Mouse (Mus musculus) urinary bladder, adult 18-20 months (tissue): Measurements from ENCODE around the gene Map3k9.

Experiments used
- DNase-seq, 2 experiments: peaks; one replicate each; pipeline ENCODE4 v3.0.0; 2022; ENCODE audit warnings: low spot score in 2 of 2, mixed read lengths in 2 of 2

The Map3k9 gene

DNA sequence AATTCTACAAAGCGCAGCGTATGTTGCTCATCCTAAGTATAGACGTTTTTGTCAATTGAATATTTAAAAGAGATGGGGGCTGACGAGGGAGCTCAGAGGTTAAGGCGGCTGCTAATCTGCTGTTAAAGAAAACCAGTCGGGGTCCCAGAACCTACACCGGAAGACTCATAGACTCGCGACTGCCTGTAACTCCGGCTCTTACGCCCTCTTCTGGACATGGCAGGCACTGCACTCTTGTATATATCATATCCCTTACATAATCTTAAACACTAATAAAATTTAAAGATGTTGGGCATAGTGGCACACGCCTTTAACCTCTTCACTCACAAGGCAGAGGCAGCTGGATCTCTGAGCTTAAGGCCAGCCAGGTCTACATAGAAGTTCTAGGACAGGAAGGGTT is 6.3 kb upstream of the Map3k9 start:
- no peak for DNase-seq

DNA sequence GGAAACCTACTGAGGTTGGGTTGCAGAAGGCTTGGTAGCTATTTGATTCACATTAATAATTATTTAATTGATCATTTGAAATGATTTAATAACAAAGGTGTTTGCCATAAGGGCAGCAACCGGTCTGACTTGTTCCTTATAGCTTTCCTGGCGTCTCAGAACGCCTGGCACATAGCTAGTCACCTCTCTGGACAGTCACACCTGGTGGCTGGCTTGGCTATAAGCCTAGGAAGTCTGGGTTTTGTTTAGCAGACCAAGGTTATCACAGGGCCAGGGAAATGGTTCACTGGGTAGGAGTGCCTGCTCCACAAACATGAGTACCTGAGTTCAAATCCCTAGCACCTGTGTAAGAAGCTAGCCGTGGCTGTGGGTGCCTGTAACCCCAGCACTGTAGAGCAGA is 2.3 kb upstream of the Map3k9 start:
- peak; percentile 21 to 54 for DNase-seq

DNA sequence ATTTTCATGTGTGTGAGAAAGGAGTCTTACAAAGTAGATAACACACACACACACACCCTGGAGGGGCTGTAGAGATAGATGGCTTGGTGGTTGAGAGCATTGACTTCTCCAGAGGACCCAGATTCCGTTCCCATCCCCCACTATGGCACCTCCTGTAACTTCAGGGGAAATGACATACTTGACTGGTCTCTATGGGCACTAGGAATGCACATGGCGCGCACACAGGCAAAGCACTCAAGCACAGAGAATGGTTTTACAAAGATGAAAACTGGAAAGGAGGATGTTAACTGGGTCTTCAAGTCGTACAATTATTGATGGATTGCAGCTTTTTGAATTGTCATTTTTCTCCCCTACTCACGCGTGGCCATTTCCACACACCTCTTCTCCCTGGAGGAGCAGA is 1.6 kb upstream of the Map3k9 start:
- DNase-seq = no peak

DNA sequence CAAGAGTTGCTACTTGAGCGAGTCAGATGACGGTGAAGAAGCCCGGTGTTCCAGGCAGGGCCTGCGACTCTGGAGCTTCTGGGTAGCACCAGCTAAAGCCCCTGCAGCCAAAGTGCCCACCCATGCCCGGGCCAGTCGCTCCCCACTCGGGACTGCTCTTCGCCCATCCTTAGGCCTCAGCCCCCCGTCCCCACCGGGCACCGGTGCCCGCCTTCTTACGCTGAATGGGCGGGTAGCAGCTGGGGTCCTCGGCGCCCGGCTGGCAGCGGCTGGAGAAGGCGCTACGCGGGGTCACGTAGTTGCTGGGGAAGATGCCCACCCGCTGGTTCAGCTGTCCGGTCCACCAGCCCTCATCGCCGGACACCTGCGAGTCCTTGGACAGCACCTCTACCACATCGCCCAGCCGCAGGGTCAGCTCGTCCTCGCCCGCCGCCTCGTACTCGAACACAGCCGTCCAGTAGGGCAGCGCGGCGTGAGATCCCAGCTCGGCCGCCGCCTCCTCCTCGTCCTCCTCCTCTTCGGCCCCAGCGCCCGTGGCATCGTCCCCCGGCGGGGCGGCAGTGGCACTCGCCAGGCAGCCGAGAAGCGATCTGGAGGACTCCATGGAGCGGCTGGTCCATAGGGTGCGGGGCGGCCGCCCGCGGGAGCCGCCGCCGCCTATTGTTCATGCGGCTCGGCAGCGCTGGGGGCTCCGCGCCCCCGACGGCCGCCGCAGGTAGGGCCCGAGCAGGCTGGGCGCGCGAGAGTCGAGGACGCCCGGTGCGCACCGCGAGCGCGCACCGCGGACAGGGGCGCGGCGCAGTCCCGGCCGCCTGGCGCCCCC is 493 bp downstream of the Map3k9 start:
- DNase-seq = peak; percentile 13 to 60

GRCm38 (mm10) chr12:81779831-81780230 is 1.1 kb downstream of the Map3k9 start:
- DNase-seq = peak in 1 of 2 experiments; percentile 54

DNA sequence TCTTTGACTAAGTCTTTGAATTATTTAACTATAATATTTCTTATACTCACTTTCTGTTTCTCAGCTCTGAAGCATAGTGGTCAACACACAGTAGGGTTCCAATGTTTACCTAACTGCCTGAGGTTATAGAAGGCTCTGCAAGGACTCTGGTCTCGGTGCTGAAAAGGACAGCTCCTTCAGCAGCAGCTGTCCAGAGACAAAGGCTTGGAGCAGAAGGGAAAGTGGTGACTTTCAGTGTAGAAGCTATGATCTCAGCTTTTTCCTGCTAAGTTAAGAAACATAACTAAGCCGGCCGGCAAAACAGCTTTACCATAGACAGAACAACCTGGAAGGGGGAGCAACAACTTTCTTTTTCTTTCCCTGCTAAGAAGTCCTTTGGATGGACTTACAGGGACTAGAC is 4.8 kb downstream of the Map3k9 start:
- DNase-seq = no peak

DNA sequence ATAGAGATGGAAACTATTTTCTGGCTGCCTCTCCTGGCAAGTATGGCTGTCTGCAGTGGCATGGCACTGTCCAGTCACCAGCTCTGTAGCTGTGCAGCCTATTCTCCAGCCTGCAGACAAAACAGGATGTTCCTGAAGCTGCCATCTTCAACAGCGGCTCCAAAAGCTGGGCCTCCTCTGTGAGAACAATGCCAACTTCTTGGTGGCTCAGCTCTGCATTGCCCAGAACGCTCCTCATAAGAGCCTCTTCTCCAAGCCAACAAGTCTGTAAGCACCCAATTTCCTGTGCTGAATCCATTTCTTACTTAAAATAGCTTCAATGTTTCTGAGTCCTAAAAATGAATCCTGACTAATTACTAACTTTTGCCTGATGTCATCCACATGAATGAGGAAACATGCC is 5.3 kb downstream of the Map3k9 start:
- DNase-seq = no peak

- no peak for DNase-seq
Measured at GRCm38 (mm10) chr12:81774186-81774585, 6.8 kb downstream of the Map3k9 start.

DNA sequence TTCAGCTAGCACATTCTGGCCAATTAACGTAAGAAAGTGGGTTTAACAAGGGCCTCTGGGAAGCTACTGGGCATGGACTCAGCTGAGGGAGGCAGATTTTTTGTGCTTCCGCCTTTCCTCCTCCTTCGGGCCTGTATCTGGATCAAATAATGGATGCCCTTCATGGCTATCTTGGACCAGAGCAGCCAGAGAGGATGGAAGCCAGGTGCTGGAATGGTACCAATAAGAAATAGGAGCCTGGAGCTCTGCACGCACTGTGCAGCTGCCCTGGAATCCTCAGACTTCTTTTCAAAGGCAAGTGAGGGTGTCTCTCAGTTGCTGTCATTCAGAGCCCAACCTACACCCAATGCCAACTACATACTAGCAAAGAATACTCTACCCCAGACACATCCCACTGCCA is 11.5 kb downstream of the Map3k9 start:
- no peak for DNase-seq

- DNase-seq = no peak
Measured at GRCm38 (mm10) chr12:81765386-81765785, 15.6 kb downstream of the Map3k9 start.

- no peak for DNase-seq
Measured at GRCm38 (mm10) chr12:81764370-81764769, 16.6 kb downstream of the Map3k9 start.

GRCm38 (mm10) chr12:81754651-81755050 is 26.3 kb downstream of the Map3k9 start:
- peak in 1 of 2 experiments; percentile 6 for DNase-seq

- DNase-seq = no peak
Measured at GRCm38 (mm10) chr12:81751116-81751515, 29.9 kb downstream of the Map3k9 start.

DNA sequence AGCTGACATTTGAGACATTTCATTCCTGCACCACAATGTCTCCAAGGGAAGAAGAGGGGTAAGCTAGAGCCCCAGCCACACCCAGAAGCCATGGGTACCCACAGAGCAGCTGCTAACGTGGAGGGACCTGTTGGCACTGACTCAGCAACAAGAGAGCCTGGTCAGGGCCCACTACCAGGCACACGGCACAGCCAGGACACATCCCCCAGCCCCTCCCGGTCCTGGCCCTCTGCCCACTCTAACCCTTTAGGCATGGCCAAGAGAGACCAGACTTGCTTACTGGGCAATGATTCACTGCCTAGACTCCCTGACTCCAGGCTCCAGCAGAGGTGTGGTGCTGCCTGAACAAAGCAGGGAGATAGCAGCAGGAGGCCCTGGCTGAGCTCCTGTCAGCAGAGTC is 32.1 kb downstream of the Map3k9 start:
- peak; percentile 43 to 56 for DNase-seq

DNA sequence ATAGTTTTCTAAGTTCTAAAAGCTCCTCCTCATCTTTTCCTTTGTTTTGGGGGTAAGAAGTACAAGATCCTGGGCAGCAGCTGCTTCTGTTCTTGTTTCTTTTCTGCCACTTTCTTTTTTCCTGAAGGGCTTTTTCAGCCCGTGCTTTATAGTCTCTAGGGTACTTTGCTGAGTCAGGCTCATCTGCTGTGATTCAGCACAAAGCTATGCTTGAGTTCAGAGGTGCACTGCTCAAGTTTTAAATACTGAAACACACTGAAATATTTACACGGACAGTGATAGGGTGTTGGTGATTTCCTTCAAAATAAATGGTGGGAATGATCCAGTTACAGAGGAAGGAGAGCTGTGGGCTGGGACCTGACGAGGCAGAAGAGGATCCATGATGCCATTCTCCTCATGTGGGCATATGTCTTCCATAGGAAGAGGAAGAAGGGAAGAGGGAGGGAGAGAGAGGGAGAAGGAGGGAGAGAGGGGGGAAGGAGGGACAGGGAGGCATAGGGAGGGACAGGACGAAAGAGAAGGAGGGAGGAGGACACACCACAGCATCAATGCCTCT is 32.9 kb downstream of the Map3k9 start:
- no peak for DNase-seq

GRCm38 (mm10) chr12:81746400-81747024 is 34.5 kb downstream of the Map3k9 start:
- DNase-seq = no peak

DNA sequence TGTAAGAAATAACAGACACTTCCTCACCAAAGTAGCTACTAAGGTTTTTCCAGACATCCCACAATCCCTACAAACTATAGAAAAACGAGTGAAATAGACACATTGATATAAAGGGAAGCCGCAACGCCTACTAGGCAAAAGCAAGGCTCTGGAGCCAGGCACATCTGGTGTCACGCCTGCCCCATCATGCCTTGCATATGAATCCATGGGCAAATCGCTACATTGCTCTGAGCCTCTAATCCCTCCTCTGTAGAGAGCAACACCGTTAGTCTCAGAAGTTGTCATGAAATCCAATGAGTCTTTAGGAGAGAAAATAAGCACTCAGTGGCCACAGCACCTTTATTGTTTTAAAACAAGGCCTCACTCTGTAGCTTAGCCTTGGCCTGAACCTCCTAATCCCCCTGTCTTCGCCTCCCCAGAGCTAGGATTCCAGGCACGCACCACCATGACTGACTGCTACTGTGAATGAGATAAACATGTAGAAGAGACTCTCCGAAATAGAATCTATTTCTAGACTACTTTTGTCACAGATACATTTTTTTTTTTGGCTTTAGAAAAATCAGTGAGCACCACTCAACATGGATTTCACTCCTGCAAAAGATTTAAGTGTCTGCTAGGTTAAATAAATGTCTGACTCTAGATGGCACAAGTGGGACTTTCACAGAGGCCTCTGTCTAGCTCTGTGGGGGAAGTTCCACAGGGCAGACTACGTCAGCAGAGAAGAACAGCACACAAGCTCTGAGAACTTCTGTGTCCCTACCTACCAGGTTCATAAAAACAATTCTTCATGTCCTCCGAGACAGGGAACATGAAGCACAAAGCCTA is 45.5 kb downstream of the Map3k9 start:
- no peak for DNase-seq

- DNase-seq = no peak
Measured at GRCm38 (mm10) chr12:81726246-81726822, 54.6 kb downstream of the Map3k9 start.

DNA sequence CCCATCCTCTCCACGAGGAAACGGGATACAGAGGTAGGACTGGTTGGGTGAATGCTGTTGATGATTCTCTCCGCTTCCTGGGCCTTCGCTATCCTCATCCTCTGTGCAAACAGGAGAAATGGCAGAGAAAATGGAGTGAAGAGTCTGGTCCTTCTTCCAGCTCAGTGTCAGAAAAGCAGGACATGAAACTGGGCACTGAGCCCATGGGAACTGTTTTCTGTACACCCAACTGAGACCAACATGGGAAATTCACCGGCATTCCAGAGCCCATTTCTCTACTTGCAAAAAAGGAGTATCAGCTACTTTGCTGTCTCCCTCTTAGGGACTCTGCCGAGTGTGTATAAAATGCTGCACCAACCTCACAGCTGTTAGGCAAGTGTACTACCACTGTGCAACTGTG is 56.2 kb downstream of the Map3k9 start:
- DNase-seq = no peak

GRCm38 (mm10) chr12:81723375-81723774 is 57.6 kb downstream of the Map3k9 start:
- no peak for DNase-seq

- DNase-seq = no peak
Measured at GRCm38 (mm10) chr12:81719715-81720114, 61.3 kb downstream of the Map3k9 start.

DNA sequence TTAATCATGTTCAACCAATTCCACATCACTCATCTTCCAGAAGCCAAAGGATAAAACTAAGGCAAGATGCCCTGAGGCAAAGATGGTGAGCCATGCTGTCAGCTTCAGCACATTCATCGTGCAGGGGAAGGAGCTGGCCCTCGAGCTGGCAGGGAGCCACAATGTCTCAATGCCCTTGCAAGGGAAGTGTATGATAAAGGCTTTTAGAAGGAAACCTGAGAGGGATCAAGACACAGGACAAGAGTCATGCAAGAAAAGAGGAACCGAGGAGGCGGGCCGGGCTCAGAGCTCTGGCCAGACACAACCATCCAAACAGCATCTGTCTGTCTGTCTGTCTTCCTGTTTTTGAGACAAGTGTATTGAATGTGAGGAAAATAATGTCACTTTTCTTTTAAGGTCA is 61.8 kb downstream of the Map3k9 start:
- no peak for DNase-seq
